Mouse (Mus musculus) cerebellum, postnatal 4 days (tissue): ENCODE data around the gene Plxnb2.

Experiments used
- DNase-seq, 2 experiments: peaks; one replicate each; pipeline ENCODE4 v3.0.0; 2022; ENCODE audit warnings: low spot score in 2 of 2, mixed read lengths in 1 of 2

The Plxnb2 gene

DNA sequence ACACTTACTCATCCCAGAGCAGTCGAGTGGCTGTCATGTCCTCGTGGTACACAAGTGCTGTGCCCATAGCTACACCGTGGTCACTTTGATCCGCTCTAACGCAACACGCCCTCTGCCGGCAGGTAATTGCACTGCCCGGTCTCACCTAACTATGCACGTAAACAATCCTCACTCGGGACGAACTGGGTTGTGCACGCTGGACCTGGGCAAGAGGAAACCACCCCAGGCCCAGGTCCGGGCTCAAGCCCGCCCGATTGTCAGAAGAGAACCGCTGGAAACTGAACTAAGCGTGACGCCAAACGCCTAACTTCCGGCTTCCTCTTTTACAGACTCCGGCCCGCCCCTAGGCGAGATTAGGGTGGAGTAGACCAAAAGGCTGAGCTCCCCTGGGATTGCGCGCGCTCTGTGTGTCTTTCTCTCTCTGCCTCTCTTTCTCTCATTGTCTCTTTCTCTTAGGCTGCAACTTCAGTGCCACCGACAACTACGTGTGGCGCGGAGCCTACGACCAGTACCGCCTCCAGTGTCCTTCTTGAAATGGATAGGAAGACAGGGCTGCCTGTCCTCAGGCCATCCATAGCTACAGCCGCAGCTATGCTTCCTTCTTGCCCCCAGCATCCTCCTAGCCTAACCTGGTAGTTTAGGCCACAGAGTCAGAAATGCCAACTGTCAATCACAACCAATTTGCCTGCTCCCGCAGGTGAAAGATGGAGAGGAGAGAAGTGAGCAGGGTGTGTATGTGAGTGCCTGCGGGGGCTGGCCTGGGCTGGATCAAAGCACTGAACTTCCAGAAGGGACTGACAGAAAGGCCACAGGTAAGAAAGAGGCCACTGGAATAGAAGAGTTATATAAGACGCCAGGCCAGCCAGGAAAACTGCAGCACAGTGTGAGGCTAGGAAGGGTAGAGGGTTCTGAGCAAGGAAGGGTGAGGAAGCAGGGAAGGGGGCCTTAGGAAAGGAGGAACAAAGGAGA lies 51.9 kb downstream of the Plxnb2 start, which contains the start of gene Hdac10:
Gene Hdac10 (minus strand): TSS at position 319 of the 969 bp plus-strand sequence.
- DNase-seq = peak; percentile 76 to 88

DNA sequence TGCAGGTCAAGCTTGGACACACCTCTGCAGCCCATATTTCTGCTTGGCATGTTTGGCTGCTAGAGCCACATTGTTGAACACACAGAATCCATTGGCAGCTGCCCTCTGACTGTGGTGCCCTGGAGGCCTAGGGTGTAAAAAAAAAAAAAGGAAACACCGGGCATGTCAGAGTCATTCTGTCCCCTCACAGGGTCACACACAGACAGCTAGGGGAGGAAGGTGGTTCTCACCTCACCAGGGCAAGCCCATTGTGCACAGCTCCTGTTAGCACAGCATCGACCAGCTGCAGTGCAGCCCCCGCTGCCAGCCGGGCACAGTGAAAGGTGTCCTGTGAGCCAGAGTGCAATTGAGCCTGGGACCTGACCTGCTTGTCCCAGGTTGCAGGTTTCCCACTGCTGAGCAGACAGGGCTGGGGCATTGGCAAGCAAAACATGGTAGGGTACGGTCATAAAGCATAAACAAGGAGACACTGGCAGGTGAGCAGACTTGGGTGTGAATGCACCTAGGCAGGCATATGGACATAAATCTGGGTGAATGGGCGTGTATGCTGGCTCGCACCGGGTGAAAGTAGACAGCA lies 53.1 kb downstream of the Plxnb2 start:
- no peak for DNase-seq

DNA sequence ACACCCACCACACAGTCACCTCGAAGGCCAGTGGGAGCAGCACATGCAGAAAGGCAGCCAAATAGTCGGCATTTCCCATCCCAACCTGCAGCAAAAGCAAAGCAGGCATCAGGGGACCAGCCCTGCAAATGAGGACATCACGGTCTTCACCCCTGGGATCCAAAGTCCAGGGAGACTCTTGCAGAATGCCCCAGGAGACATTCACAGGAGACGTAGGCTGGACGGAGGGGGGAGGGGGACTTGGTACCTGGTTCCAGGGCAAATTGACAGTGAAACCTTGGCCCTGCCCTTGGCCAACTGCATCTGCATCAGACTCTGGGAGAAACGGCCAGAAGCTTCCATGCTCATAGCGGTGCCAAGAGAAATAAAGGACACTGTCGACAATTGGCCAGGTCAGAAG lies 54.0 kb downstream of the Plxnb2 start:
- no peak for DNase-seq

DNA sequence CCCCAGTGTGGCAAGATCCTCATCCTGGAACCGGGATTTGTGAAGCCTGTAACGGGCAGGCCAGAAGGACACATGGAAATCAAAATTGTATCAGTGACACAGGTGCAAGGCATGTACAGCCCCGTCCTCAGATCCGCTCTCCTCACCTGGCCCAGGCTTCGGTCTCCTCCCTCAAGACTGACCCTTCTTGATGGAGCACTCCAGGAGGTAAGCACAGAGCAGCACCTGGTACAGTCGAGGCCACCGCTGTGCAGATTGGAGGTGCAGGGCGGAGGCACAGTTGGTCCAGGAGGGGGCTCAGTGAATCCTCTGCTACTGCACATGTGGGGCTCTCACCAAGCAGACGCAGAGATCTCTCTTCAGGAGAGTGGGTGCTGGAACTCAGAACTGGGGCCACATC lies 55.2 kb downstream of the Plxnb2 start:
- DNase-seq = no peak

DNA sequence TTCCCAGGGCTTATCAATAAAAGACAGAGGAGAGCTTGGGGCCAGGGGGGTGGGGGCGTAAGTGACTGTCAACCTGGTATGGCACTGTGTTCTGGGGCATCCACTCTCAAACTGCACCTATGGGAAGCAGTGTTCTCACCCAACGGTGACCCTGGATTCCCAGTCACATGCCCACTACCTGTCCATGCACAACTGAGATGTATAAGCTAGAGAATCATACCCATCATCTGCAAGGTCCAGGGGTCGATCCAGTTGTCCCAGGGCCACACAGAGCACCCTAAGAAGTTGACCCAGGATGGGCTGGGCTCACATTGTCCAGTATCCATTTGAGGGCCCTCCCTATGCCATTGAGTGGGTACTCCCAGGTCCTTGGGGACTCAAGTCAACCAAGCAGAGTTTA lies 56.3 kb downstream of the Plxnb2 start:
- no peak for DNase-seq

DNA sequence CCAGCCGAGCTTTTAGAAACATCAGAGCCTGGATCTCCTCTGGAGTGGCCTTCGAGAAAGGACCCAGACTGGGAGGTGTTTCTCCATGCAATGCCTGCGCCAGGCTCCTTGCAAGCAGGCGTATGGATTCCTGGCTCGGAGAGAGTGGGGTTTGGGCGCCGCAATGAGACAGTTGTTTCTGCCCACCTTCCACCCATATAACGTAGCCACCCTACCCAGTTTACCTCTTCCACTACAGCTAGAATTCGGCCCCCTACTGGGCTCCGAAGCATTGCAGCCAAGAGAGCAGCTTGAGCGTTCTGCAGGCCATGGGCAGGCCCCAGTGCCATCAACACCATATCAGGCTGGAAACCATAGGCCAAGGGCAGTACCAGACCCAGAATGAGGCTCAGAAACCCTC lies 57.0 kb downstream of the Plxnb2 start:
- DNase-seq = peak in 1 of 2 experiments; percentile 57

DNA sequence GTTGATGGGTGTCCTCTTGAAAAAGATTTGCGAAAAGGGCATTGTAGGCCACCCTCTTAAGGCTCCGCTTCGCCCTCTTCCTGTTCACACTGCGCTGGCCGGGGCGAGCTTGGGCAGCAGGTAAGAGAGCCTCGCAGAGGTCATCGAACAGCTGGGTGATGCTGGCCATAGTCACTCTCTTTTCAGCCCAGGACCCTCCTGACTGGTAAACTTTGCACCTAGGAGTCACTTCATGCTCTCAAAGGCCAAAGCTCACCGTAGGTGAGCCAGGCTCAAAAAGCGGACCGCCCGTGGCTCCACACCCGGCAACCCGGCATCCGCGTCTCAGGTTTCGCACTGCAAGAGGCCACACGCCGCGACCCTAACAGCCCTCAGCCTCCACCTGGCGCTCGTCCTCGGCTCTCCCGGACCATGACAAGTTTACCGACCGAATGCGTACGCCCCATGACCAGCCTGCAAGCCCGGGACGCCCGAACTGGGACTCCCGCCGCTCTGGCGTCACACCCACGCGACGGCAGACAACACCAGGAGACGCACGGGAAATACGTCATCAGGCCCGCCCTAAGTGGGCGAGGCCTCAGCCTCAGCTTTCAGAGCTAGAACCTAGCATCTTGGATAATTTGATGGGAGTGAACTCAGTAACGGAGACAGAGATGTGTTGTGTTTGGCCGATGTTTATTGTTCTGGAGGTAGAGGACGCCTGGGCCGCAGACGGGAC lies 57.8 kb downstream of the Plxnb2 start, which contains the start of gene Tubgcp6:
Gene Tubgcp6 (minus strand): TSS at position 464 of the 718 bp plus-strand sequence.
- DNase-seq = peak; percentile 92 to 95

DNA sequence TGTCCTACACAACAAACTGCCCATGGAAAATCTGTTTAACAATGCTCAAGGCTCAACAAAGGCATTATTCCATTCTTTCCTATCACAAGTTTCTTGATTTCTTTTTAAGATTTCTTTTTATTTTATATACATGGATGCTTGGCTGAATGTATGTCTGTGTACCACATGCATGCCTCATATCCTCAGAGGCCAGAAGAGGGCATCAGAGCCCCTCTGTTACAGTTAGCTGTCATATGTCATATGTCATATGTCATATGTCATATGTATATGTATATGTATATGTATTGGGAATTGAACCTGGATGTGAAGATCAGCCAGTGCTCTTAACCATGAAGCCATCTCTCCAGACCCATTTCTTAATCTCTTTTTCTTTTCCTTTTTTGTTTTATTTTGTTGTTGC lies 62.6 kb downstream of the Plxnb2 start:
- DNase-seq = no peak

DNA sequence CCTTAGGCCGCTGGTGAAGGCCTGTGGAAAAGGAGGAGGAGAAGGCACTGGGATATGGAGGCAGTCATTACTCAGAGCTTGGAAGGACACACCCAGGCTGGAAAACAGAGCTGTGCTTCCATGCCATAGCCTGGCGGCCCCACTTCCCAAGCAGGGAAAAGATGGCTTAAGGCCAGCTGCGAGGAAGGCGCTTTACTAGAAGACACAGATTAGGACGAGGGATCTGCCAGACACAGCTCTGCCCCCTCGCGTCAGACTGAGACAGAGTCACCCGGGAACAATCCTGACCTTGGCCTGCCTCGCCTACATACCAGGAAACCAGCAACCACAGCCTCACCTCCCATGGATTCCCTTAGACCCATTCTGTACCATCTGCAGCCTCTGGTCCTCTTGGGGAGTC lies 70.4 kb downstream of the Plxnb2 start:
- no peak for DNase-seq

DNA sequence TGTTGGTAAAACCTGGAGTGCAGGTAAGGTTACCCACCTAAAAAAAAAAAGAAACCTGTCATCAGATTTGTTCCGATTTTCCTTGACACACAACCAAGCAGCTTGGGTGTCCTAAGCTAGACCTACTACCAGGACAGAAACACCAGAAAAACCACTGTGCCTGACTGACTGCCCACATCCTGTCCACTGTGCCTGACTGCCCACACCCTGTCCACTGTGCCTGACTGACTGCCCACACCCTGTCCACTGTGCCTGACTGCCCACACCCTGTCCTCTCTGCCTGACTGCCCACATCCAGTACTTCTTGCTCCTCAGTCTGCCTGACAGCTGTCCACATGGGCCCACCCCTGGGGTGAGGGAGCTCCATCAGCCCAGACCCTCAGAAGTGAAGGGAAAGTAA lies 73.6 kb downstream of the Plxnb2 start:
- no peak for DNase-seq

DNA sequence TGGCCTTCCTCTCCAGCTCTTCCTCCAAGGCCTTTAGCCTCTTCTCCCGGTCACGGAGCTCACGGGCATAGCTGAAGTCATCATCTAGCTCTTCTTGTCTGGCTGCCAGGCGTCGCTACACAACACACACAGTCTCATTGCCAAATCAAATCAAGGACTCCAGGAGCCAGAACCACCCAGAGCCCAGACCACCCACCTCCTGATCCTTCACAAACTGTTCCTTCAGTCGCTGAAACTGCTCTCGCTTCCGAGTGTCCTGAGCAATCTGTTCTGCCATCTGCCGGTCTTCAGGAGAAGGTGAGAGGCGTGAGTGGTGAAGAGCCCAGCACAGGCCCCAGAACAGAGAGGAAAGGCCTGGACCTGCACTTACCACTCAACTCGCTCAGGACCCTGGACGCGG lies 74.5 kb downstream of the Plxnb2 start:
- no peak for DNase-seq
